Mouse (Mus musculus) central nervous system, embryonic 18 days (tissue): Measurements from ENCODE around the gene Eif2s2. TPM values are rescaled to one million over a fixed set of nuclear protein-coding genes. Genes with fewer than 3 reads are reported as not detected.

Experiments
- polyA plus RNA-seq: library from polyadenylated mRNA; depleted of rRNA; stranded (reverse); fragments of >200 nt; gene quantifications from 2 replicates; pipeline ENCODE4 v1.2.3, GENCODE M21; 2012; rRNA removed

Eif2s2 gene
- polyA plus RNA-seq, result 58.7 and 62.8 TPM in 2 replicates

DNA sequence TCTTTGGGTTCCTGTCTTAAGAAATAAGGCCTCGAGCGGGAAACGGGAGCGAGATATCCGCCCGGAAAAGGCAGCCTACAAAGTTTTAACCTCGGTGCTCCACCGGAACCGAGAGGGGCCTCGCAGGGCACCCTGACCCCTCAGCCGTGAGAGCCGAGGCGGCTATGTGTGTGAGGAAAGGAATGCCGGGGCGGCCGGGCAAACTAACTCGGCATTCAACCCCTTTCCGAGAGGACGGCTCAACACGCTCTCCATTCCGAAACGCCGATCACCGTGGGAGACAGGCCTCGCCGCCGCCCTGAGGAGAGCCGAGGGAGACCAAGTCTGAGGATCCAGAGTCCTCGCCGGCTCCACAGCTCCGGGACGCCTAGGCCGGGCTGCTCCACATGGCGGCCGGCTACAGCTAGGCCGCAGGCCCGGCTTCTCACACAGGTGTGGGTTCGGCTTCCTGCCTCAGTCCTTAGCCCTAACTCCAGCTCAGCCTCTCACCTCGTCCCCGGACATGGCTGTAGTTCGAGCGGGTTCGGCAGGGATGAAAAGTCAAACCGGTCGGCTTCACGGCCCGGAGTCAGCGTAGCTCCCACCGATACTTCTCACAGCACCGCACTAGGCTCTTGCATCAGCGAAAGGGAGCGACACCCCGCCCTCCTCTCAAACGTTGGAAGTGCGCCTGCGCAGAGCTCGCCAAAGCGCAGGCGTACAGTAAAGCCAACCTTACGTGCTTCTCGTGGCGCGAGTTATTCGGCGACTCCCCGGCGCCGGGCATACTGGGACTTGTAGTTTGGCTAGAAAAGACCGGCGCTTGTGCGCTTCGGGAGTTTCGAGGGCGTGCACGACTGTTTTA lies at the start of gene Eif2s2:
Gene Eif2s2, minus strand, starts transcription at position 735 of the 844 bp plus-strand sequence.

Other genes with a start within 250 kb of the Eif2s2 start
- gene Chmp4b, start 241.2 kb downstream of the Eif2s2 start, polyA plus RNA-seq, result 255 and 259 TPM in 2 replicates
- gene Gm14214, start 122.9 kb downstream of the Eif2s2 start, polyA plus RNA-seq, result not detected in 2 replicates
- 245 and 247 TPM in 2 replicates for gene Raly, start 101.8 kb downstream of the Eif2s2 start, polyA plus RNA-seq
- 3.9 and 5.1 TPM in 2 replicates for gene a, start 101.5 kb downstream of the Eif2s2 start, polyA plus RNA-seq
- 0.08 and 0.12 TPM in 2 replicates for gene Gm14226, start 125.3 kb upstream of the Eif2s2 start, polyA plus RNA-seq
- gene Ahcy, start 181.6 kb upstream of the Eif2s2 start, polyA plus RNA-seq, result 58.8 and 60.9 TPM in 2 replicates
- 18.1 and 19.8 TPM in 2 replicates for gene Itch, start 240.6 kb upstream of the Eif2s2 start, polyA plus RNA-seq